Mouse (Mus musculus) MEL (cell line): ENCODE data around the gene Dnajc10. TPM values are rescaled to one million over a fixed set of nuclear protein-coding genes. Genes with fewer than 3 reads are reported as not detected.

Experiments used
- DNase-seq: peaks from one replicate; pipeline ENCODE4 v3.0.0; 2011; ENCODE audit warnings: low read depth, low spot score
- H3K27ac ChIP-seq: 2 replicates; pipeline ENCODE4 v1.5.1; 2012; ENCODE audit warnings: low read depth, mild to moderate bottlenecking, control low read depth, low read length, moderate library complexity; ENCODE audit not compliant: control insufficient read depth
- H3K27me3 ChIP-seq, 2 experiments: fragments of 150-350 bp in 1 of 2; sonication (generic) in 1 of 2; 2 replicates each; pipeline ENCODE4 v1.6.1; 2012; ENCODE audit warnings: low read length in 2 of 2, mild to moderate bottlenecking in 2 of 2, improper control_type of control experiment in 1 of 2, moderate library complexity in 1 of 2; ENCODE audit not compliant: insufficient read depth in 2 of 2, control insufficient read depth in 1 of 2
- H3K36me3 ChIP-seq, 2 experiments: 2 replicates each; pipeline ENCODE4 v1.6.1; 2012 to 2014; ENCODE audit warnings: low read length in 2 of 2, improper control_type of control experiment in 1 of 2, inconsistent platforms in 1 of 2, mild to moderate bottlenecking in 1 of 2; ENCODE audit not compliant: insufficient read depth in 2 of 2, control insufficient read depth in 1 of 2
- H3K4me1 ChIP-seq, 2 experiments: fragments of 150-350 bp in 1 of 2; sonication (generic) in 1 of 2; 2 replicates each; pipeline ENCODE4 v1.6.1; 2012; ENCODE audit warnings: low read length in 2 of 2, improper control_type of control experiment in 1 of 2, mild to moderate bottlenecking in 1 of 2; ENCODE audit not compliant: insufficient read depth in 2 of 2, control insufficient read depth in 1 of 2
- H3K4me3 ChIP-seq, 2 experiments: fragments of 150-350 bp in 1 of 2; sonication (generic) in 1 of 2; 2 replicates each; pipeline ENCODE4 v1.5.1; 2012; ENCODE audit warnings: low read depth in 2 of 2, low read length in 2 of 2, mild to moderate bottlenecking in 2 of 2, moderate library complexity in 2 of 2, control low read depth in 1 of 2, improper control_type of control experiment in 1 of 2; ENCODE audit not compliant: control insufficient read depth in 1 of 2, insufficient read depth in 1 of 2
- H3K79me2 ChIP-seq: 2 replicates; pipeline ENCODE4 v1.6.1; 2012; ENCODE audit warnings: mild to moderate bottlenecking, low read length, moderate library complexity; ENCODE audit not compliant: control insufficient read depth, poor library complexity, insufficient read depth
- H3K9ac ChIP-seq: 2 replicates; pipeline ENCODE4 v1.6.1; 2012; ENCODE audit warnings: low read depth, mild to moderate bottlenecking, control low read depth, low read length, moderate library complexity; ENCODE audit not compliant: control insufficient read depth, poor library complexity, severe bottlenecking
- H3K9me3 ChIP-seq: fragments of 150-350 bp; sonication (generic); replicated peaks from 2 replicates; pipeline ENCODE4 v1.6.1; 2012; ENCODE audit warnings: mild to moderate bottlenecking, low read length, improper control_type of control experiment, moderate library complexity; ENCODE audit not compliant: insufficient read depth
- BHLHE40 ChIP-seq: IDR thresholded peaks from 2 replicates; pipeline ENCODE4 v1.6.1; 2012; ENCODE audit warnings: low read depth, mild to moderate bottlenecking, inconsistent platforms, low read length, improper control_type of control experiment, borderline replicate concordance
- CHD2 ChIP-seq: IDR thresholded peaks from 2 replicates; pipeline ENCODE4 v1.6.1; 2011; ENCODE audit warnings: low read length, improper control_type of control experiment
- ELF1 ChIP-seq: IDR thresholded peaks from 2 replicates; pipeline ENCODE4 v1.6.1; 2014; ENCODE audit warnings: low read depth, mild to moderate bottlenecking, inconsistent platforms, low read length, improper control_type of control experiment, moderate library complexity
- EP300 ChIP-seq, 2 experiments: IDR thresholded peaks; 2 replicates each; pipeline ENCODE4 v1.6.1; 2011; ENCODE audit warnings: improper control_type of control experiment in 2 of 2, low read length in 2 of 2, low read depth in 1 of 2, mild to moderate bottlenecking in 1 of 2
- GATA1 ChIP-seq: IDR thresholded peaks from 2 replicates; pipeline ENCODE4 v1.6.1; 2011; ENCODE audit warnings: low read depth, low read length, improper control_type of control experiment
- HCFC1 ChIP-seq: IDR thresholded peaks from 2 replicates; pipeline ENCODE4 v1.6.1; 2012; ENCODE audit warnings: low read depth, mild to moderate bottlenecking, inconsistent platforms, low read length, improper control_type of control experiment, moderate library complexity
- MAFK ChIP-seq: IDR thresholded peaks from 2 replicates; pipeline ENCODE4 v1.6.1; 2011; ENCODE audit warnings: low read depth, mild to moderate bottlenecking, low read length, improper control_type of control experiment, borderline replicate concordance
- MAX ChIP-seq: IDR thresholded peaks from 2 replicates; pipeline ENCODE4 v1.6.1; 2011; ENCODE audit warnings: low read length, improper control_type of control experiment
- MEF2A ChIP-seq: IDR thresholded peaks from 2 replicates; pipeline ENCODE4 v1.6.1; 2014; ENCODE audit warnings: low read depth, mild to moderate bottlenecking, inconsistent platforms, low read length, improper control_type of control experiment; ENCODE audit not compliant: poor library complexity, insufficient replicate concordance, severe bottlenecking; ENCODE audit errors: extremely low read depth
- MXI1 ChIP-seq: IDR thresholded peaks from 2 replicates; pipeline ENCODE4 v1.6.1; 2011; ENCODE audit warnings: mild to moderate bottlenecking, low read depth, low read length, improper control_type of control experiment
- MYC ChIP-seq: IDR thresholded peaks from 2 replicates; pipeline ENCODE4 v1.6.1; 2011; ENCODE audit warnings: low read depth, mild to moderate bottlenecking, low read length, improper control_type of control experiment, moderate library complexity
- POLR2A ChIP-seq, 2 experiments: IDR thresholded peaks; 2 replicates each; pipeline ENCODE4 v1.6.1; 2011 to 2012; ENCODE audit warnings: low read length in 2 of 2, mild to moderate bottlenecking in 2 of 2, control low read depth in 1 of 2, improper control_type of control experiment in 1 of 2, low read depth in 1 of 2, moderate library complexity in 1 of 2; ENCODE audit not compliant: control insufficient read depth in 1 of 2, insufficient read depth in 1 of 2, poor library complexity in 1 of 2
- POLR2AphosphoS2 ChIP-seq: IDR thresholded peaks from 2 replicates; pipeline ENCODE4 v1.6.1; 2011; ENCODE audit warnings: low read length, improper control_type of control experiment
- POLR2AphosphoS5 ChIP-seq: IDR thresholded peaks from 2 replicates; pipeline ENCODE4 v1.6.1; 2012; ENCODE audit warnings: low read depth, borderline replicate concordance, mild to moderate bottlenecking, inconsistent platforms, low read length, moderate library complexity, mixed read lengths
- RCOR1 ChIP-seq: IDR thresholded peaks from 2 replicates; pipeline ENCODE4 v1.6.1; 2012; ENCODE audit warnings: low read depth, mild to moderate bottlenecking, inconsistent platforms, low read length, improper control_type of control experiment
- SMC3 ChIP-seq: IDR thresholded peaks from 2 replicates; pipeline ENCODE4 v1.6.1; 2011; ENCODE audit warnings: low read depth, low read length, improper control_type of control experiment
- USF1 ChIP-seq: IDR thresholded peaks from 2 replicates; pipeline ENCODE4 v1.6.1; 2014; ENCODE audit warnings: low read depth, mild to moderate bottlenecking, inconsistent platforms, low read length, improper control_type of control experiment, moderate library complexity
- ZC3H11A ChIP-seq: IDR thresholded peaks from 2 replicates; pipeline ENCODE4 v1.6.1; 2012; ENCODE audit warnings: low read depth, mild to moderate bottlenecking, inconsistent platforms, low read length, improper control_type of control experiment
- ZKSCAN1 ChIP-seq: IDR thresholded peaks from 2 replicates; pipeline ENCODE4 v1.6.1; 2012; ENCODE audit warnings: low read depth, mild to moderate bottlenecking, inconsistent platforms, low read length, improper control_type of control experiment, moderate library complexity
- polyA plus RNA-seq, 2 experiments: library from polyadenylated mRNA; stranded (reverse) in 1 of 2; unstranded in 1 of 2; fragments of >175 nt in 1 of 2; fragments of >200 nt in 1 of 2; gene quantifications; 2 replicates each; pipeline versions ENCODE4 v1.2.1 to v1.2.4; 2012; ENCODE audit warnings: low replicate concordance in 2 of 2, low read depth in 1 of 2; ENCODE audit not compliant: insufficient read length in 2 of 2, insufficient read depth in 1 of 2, missing spikeins in 1 of 2
- total RNA-seq: library from RNA; depleted of rRNA; stranded (reverse); fragments of 300-350 nt; gene quantifications from 2 replicates; pipeline ENCODE4 v1.2.3, GENCODE M21; 2012

Dnajc10 gene
- total and polyA plus RNA-seq, 3 experiments, result 35.9 to 53.9 (median 51.8) TPM

GRCm38 (mm10) chr2:80311350-80311749, 3.9 kb upstream of the Dnajc10 start:
- TF ChIP-seq POLR2AphosphoS2 (no peak), RCOR1 (no peak), POLR2A (IDR thresholded peaks at IDR 0.05; ENCODE audit: control insufficient read depth in 1 of 2, insufficient read depth in 1 of 2, low read depth in 1 of 2, low read length in 2 of 2, poor library complexity in 1 of 2) (0 out of 4 replicates have a peak, but pooled peaks of 1 of the 2 experiments have one; percentile 26), MYC (no peak), EP300 (IDR thresholded peaks at IDR 0.05; ENCODE audit: low read depth in 1 of 2, low read length in 2 of 2) (peak in 1 of 2 experiments; percentile 45; a peak in 3 of 4 replicates), CHD2 (no peak), POLR2AphosphoS5 (no peak), MEF2A (no peak)
- Histone ChIP-seq H3K27ac (peak overlapping the region; percentile 39), H3K36me3 (peaks cover 0 to 35% of the 10 kb centered on the region in 2 experiments; a peak in 2 of 4 replicates), H3K4me1 (peaks cover 14 to 20% of the 10 kb centered on the region in 2 experiments), H3K9me3 (no peaks in the 10 kb centered on the region), H3K9ac (peak overlapping the region; percentile 20; the same call in 1 of the 2 replicates), H3K79me2 (peaks cover 6% of the 10 kb centered on the region), H3K4me3 (peak overlapping the region in 1 of 2 experiments; percentile 12; a peak in 2 of 4 replicates), H3K27me3 (no peaks in the 10 kb centered on the region)
- peak; percentile 75 for DNase-seq

- Histone ChIP-seq H3K36me3 (peaks cover 0 to 41% of the 10 kb centered on the region in 2 experiments; a peak in 2 of 4 replicates), H3K4me1 (peaks cover 9 to 10% of the 10 kb centered on the region in 2 experiments; a peak in 3 of 4 replicates), H3K9ac (peak overlapping the region; percentile 56), H3K9me3 (no peaks in the 10 kb centered on the region), H3K27me3 (no peaks in the 10 kb centered on the region), H3K79me2 (peaks cover 14% of the 10 kb centered on the region), H3K4me3 (peak overlapping the region; percentile 29 to 44), H3K27ac (peak overlapping the region; percentile 96)
- TF ChIP-seq BHLHE40 (no peak), MXI1 (no peak), MAX (no peak), EP300 (IDR thresholded peaks at IDR 0.05; ENCODE audit: low read depth in 1 of 2, low read length in 2 of 2) (no peak), GATA1 (no peak), HCFC1 (no peak), USF1 (no peak), ZKSCAN1 (no peak), MYC (no peak), ELF1 (no peak), CHD2 (no peak), MAFK (no peak), SMC3 (no peak), ZC3H11A (no peak)
- peak; percentile 54 for DNase-seq
Observed at GRCm38 (mm10) chr2:80314201-80314600, 1.1 kb upstream of the Dnajc10 start.
